Mouse (Mus musculus): Measurements from ENCODE around the gene Ythdf1. TPM values are rescaled to one million over a fixed set of nuclear protein-coding genes. Genes with fewer than 3 reads are reported as not detected.
A peak's percentile ranks its signal among the peaks of the same experiment; 100 is the strongest.

The Ythdf1 gene
- polyA plus RNA-seq, 1 experiment from 2014 or later: 53.4 TPM

DNA sequence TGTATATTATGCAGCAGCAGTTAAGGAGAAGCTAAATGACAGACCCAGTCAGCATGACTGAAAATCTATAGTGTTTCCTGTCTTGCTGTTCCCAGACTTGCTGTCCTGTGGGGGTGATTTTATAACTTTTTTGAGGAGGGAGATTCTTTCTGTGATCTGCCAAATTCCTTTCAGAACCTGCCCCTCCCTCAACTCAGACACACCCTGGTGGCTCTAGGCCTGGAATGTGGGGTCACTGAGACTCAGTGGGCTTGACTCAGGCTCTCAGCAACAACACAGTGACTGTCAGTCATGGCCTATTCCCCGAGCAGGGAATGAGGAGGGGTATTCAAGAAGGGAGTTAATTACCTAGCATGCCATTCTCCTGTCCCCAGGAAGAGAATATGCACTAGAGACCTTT is 29.2 kb upstream of the Ythdf1 start:
- Histone ChIP-seq H3K27ac (no peak overlapping the region), H3K9me3 (no peaks in the 10 kb centered on the region), H3K4me1 (peaks cover 18% of the 10 kb centered on the region), H3K36me3 (no peaks in the 10 kb centered on the region), H3K9ac (no peak overlapping the region), H3K4me3 (no peak overlapping the region), H3K4me2 (no peak overlapping the region), H3K27me3 (peaks cover 17% of the 10 kb centered on the region)
- ATAC-seq (ENCODE audit: insufficient number of reproducible peaks, low FRiP score, low TSS enrichment, low read depth): no peak
- WGBS: 14% methylated on average over 1 of the region's 1 CpGs

DNA sequence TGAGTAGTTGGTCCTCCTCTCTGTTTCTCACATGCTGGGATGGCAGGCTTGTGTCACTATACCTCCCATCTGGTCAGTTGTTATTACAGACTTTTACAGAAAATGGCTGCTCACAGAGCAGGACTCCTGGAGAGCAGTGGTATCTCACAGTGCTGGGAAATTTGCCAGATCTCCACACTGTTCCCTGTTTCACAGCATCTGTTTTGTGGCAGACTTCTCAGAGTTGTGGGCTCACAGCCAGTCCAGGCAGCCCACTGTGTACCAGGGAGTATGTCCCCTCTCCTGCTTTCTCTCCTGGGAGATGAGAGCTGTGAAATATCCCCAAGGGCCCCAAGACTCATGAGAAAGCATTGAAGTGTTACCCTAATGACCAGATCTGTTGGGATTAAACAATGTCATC is 21.1 kb upstream of the Ythdf1 start:
- Histone ChIP-seq H3K27ac (no peak overlapping the region), H3K4me2 (no peak overlapping the region), H3K9ac (no peak overlapping the region), H3K4me1 (no peaks in the 10 kb centered on the region), H3K4me3 (no peak overlapping the region), H3K36me3 (no peaks in the 10 kb centered on the region), H3K9me3 (no peaks in the 10 kb centered on the region), H3K27me3 (no peaks in the 10 kb centered on the region)
- no peak for ATAC-seq (ENCODE audit: insufficient number of reproducible peaks, low FRiP score, low TSS enrichment, low read depth)

GRCm38 (mm10) chr2:180940187-180940586 is 19.4 kb upstream of the Ythdf1 start:
- Histone ChIP-seq H3K27me3 (no peaks in the 10 kb centered on the region), H3K36me3 (no peaks in the 10 kb centered on the region), H3K9ac (no peak overlapping the region), H3K4me1 (no peaks in the 10 kb centered on the region), H3K4me3 (no peak overlapping the region), H3K4me2 (no peak overlapping the region), H3K27ac (no peak overlapping the region), H3K9me3 (no peaks in the 10 kb centered on the region)
- ATAC-seq (ENCODE audit: insufficient number of reproducible peaks, low FRiP score, low TSS enrichment, low read depth): no peak

DNA sequence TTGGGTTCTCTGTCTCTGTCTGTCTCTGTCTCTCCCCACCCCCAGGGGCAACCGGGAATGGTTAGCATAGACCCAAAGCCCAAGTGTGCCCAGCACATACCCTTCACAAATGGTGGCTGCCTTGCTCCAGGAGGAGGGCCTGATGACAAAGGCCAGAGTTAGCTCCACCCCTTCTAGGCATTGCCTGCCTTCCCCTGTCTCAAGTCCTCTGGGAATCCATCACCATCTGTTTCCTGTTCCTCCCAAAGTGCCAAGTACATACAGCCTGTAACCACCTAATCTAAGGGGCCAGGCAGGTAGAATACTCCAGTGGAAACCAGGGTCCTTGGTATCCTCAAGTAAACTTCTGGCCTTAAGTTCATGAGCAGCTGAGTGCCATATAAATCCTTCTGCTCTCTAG is 11.7 kb upstream of the Ythdf1 start:
- H3K9ac ChIP-seq: no peak overlapping the region
- H3K4me1 ChIP-seq: no peaks in the 10 kb centered on the region
- H3K27ac ChIP-seq: no peak overlapping the region
- H3K36me3 ChIP-seq: no peaks in the 10 kb centered on the region
- no peaks in the 10 kb centered on the region for H3K27me3 ChIP-seq
- no peak overlapping the region for H3K4me2 ChIP-seq
- 83% methylated on average over 1 of the region's 1 CpGs for WGBS
- no peaks in the 10 kb centered on the region for H3K9me3 ChIP-seq
- ATAC-seq (ENCODE audit: insufficient number of reproducible peaks, low FRiP score, low TSS enrichment, low read depth): no peak
- no peak overlapping the region for H3K4me3 ChIP-seq

DNA sequence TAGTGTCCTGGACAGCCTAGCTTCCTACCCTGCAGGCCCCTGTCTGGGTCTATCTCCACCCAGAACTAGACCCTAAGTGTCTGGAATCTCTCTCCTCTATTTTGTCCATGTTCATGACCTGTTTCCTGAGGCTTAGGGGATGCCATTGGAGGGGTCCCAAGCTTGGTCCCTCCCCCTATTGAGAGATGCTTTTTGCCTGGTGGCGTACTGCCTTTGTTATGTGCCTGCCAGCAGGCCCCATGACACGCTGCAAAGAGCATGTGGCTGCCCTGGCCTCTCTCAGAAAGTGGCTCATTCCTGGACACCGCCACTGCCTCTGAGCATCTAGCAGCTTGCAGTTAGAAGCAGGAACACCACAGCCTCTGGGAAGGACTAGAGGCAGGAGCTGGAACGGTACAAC is 8.0 kb upstream of the Ythdf1 start, which contains the start of gene Birc7:
TSS of gene Birc7 (plus strand) at position 301 of the 400 bp plus-strand sequence.
- Histone ChIP-seq H3K27ac (no peak within 1 kb of the TSS), H3K4me1 (no peaks in the 10 kb centered on the region), H3K27me3 (no peaks in the 10 kb centered on the region), H3K36me3 (no peaks in the 10 kb centered on the region), H3K9ac (no peak within 1 kb of the TSS), H3K9me3 (no peaks in the 10 kb centered on the region), H3K4me2 (no peak within 1 kb of the TSS), H3K4me3 (no peak within 1 kb of the TSS)
- WGBS: 62% methylated on average over 4 of the region's 4 CpGs
- no peak for ATAC-seq (ENCODE audit: insufficient number of reproducible peaks, low FRiP score, low TSS enrichment, low read depth)

DNA sequence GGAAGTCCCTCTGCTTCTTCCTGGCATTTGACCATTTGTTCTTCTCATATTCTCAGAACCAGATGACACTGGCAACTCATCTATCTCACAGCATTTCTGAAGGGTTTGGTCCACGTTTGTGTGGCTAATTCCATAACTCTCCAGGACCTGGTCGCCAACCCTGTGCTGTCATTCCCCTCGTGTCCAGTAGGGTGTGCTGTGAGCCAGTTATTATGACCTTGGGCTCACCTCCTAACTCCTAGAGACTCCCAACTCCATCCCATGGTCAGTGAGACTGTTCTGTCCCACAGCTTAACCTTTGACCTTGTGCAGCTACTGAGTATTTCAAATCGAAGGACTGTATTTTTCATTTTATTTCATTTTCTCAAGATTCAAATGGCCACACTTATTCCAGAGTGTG is 4.4 kb upstream of the Ythdf1 start:
- H3K27me3 ChIP-seq: no peaks in the 10 kb centered on the region
- WGBS: 6% methylated on average over 4 of the region's 4 CpGs
- H3K4me1 ChIP-seq: 0 out of 2 replicates have a peak, but pooled peaks cover 5% of the 10 kb centered on the region
- no peaks in the 10 kb centered on the region for H3K36me3 ChIP-seq
- no peak overlapping the region for H3K4me3 ChIP-seq
- H3K27ac ChIP-seq: no peak overlapping the region
- no peak for ATAC-seq (ENCODE audit: insufficient number of reproducible peaks, low FRiP score, low TSS enrichment, low read depth)
- H3K9ac ChIP-seq: no peak overlapping the region
- no peak overlapping the region for H3K4me2 ChIP-seq
- no peaks in the 10 kb centered on the region for H3K9me3 ChIP-seq

GRCm38 (mm10) chr2:180922739-180923138 is 2.0 kb upstream of the Ythdf1 start:
- Histone ChIP-seq H3K4me2 (no peak overlapping the region), H3K9ac (no peak overlapping the region), H3K4me3 (no peak overlapping the region), H3K4me1 (peaks cover 12% of the 10 kb centered on the region), H3K27me3 (no peaks in the 10 kb centered on the region), H3K9me3 (no peaks in the 10 kb centered on the region), H3K36me3 (peaks cover 10% of the 10 kb centered on the region), H3K27ac (no peak overlapping the region)
- ATAC-seq (ENCODE audit: insufficient number of reproducible peaks, low FRiP score, low TSS enrichment, low read depth): no peak
- 86% methylated on average over 6 of the region's 6 CpGs for WGBS

DNA sequence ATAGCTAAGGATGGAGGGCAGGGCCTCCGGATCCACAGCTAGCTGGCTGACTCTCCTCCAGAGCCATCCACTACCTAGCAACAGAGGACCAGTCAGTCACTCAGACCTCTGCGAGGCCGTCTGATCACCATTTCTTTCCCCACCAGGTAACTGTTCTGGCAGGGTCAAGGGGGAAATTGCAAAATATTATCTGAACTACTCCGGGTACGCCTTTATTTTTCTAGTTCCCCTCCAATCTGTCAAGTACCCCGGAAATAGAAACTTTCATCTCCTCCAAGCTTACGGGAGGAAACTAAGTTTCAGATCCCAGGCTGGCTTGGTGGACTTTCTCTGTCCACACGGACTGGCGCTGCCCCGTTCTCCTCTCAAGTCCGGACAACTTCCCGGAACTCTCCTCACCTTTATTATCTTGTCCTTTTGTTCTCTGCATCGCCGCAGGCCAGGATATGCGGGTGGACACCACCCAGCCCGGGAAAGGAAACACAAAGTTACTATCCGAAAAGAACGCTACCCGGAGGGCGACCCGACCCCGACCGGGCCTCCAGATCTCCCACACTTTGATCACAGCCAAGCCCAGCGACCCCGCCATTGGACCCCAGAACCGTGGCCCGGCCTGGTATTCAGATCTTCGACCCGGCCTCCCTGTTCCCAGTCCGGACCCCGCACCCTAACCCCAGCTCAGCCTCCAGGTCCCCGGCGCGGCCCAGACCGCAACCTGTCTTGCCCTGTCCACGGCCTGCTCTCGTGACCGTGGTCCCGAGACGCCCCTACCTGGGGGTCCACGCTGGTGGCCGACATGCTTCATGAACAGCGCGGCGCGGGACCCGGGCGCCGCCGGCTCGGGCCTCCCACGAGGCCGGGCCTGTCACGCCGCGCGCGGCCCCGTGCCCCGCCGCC is 588 bp downstream of the Ythdf1 start:
- Histone ChIP-seq H3K4me3 (peak overlapping the region; percentile 100), H3K27me3 (no peaks in the 10 kb centered on the region), H3K4me2 (peak overlapping the region; percentile 71), H3K4me1 (peaks cover 20% of the 10 kb centered on the region), H3K9ac (peak overlapping the region; percentile 100), H3K9me3 (no peaks in the 10 kb centered on the region), H3K27ac (peak overlapping the region; percentile 76), H3K36me3 (peaks cover 26% of the 10 kb centered on the region)
- peak; percentile 53 for ATAC-seq (ENCODE audit: insufficient number of reproducible peaks, low FRiP score, low TSS enrichment, low read depth)
- under 1% methylated on average over 61 of the region's 61 CpGs for WGBS

DNA sequence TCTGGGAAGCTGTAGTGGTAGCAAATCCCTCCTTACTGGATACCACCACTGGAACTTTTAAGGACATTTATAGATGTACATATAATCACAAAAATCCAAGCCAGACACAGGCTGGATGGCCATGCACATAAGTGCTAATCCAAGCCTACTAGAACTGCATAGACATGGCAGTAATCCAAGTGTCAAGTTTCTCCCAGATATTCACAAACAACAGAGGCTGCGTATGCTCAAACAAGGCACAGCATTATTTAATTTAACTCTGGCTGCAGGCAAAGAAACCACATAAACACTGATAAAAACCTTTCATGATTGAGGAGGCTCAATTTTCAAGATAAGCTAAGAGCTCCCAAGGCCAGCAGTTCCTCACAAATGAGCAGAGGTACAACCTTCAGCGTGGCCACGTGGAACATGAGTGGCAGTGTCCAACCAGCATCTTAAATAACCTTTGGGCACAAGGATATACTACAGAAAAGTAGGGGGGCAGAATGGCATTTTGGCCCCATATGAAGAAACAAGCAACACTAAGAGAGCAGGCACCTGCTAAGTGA is 4.8 kb downstream of the Ythdf1 start:
- H3K36me3 ChIP-seq: peaks cover 64% of the 10 kb centered on the region
- H3K9me3 ChIP-seq: no peaks in the 10 kb centered on the region
- no peaks in the 10 kb centered on the region for H3K27me3 ChIP-seq
- no peak overlapping the region for H3K27ac ChIP-seq
- WGBS: 66% methylated on average over 3 of the region's 3 CpGs
- peaks cover 16% of the 10 kb centered on the region for H3K4me1 ChIP-seq
- no peak for ATAC-seq (ENCODE audit: insufficient number of reproducible peaks, low FRiP score, low TSS enrichment, low read depth)
- H3K4me2 ChIP-seq: no peak overlapping the region
- H3K9ac ChIP-seq: no peak overlapping the region
- no peak overlapping the region for H3K4me3 ChIP-seq

DNA sequence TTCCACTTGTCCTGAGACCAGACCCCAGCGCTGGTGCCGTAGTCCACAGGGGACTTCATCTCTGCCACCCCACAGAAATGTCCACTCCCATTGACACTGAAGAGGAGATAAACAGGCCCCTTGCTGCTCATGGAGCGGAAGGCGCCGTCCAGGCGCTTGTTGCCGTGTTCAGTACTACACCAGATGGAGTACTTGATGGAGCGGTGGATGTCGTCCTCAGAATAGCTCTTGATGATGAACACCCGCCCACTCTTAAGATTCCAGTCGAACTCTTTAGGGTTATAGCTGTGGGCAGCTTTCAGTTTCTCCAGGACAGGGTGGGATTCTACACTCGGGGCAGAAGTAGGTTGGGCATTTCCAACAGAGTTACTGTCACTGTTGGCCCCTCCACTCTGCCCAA is 9.8 kb downstream of the Ythdf1 start:
- H3K4me2 ChIP-seq: no peak overlapping the region
- H3K27ac ChIP-seq: no peak overlapping the region
- no peak overlapping the region for H3K4me3 ChIP-seq
- H3K9ac ChIP-seq: no peak overlapping the region
- H3K9me3 ChIP-seq: no peaks in the 10 kb centered on the region
- WGBS: 94% methylated on average over 12 of the region's 12 CpGs
- ATAC-seq (ENCODE audit: insufficient number of reproducible peaks, low FRiP score, low TSS enrichment, low read depth): no peak
- H3K27me3 ChIP-seq: no peaks in the 10 kb centered on the region
- H3K4me1 ChIP-seq: 0 out of 2 replicates have a peak, but pooled peaks cover 4% of the 10 kb centered on the region
- peaks cover 58% of the 10 kb centered on the region for H3K36me3 ChIP-seq

- Histone ChIP-seq H3K9me3 (no peaks in the 10 kb centered on the region), H3K36me3 (peaks cover 29% of the 10 kb centered on the region), H3K4me2 (no peak overlapping the region), H3K4me1 (no peaks in the 10 kb centered on the region), H3K4me3 (no peak overlapping the region), H3K9ac (no peak overlapping the region), H3K27me3 (no peaks in the 10 kb centered on the region), H3K27ac (no peak overlapping the region)
- 66% methylated on average over 5 of the region's 5 CpGs for WGBS
- no peak for ATAC-seq (ENCODE audit: insufficient number of reproducible peaks, low FRiP score, low TSS enrichment, low read depth)
Observed at GRCm38 (mm10) chr2:180905556-180906221, 15.1 kb downstream of the Ythdf1 start.

Measured in limb, embryonic 15.5 days (tissue).